Mouse (Mus musculus): ENCODE measurements around the gene Sval3.

Gene Sval3

DNA sequence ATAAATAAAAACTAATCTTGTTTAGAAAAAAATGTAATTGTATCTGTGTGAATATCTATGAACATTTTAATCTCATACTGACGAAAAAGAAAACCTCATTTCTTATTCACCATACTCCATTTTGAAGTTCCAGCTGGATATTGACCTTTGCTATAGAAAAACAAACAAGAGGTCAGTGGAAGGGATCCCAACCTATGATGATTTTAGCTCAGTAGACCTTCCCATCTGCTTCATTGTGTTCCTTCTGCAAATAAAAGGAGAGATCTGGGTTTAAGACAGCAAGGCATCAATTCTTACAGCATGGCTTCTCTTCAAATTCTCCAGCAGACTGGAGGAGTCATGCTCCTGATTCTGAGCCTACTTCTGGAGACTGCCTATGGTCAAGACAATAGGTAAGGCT, at the start of gene Sval3:
Sval3 (plus strand) TSS at position 301 of the 400 bp plus-strand sequence.
- in situ Hi-C loops (cut with MseI, MboI): no loop called here

- in situ Hi-C loops (cut with MseI, MboI): no loop called here
Observed at GRCm38 (mm10) chr6:41951330-41951729, 16.6 kb upstream of the Sval3 start, which contains the start of gene Sval1. Gene Sval1, plus strand, starts transcription at chr6:41951630.
